Mouse (Mus musculus) forebrain, embryonic 12.5 days (tissue): ENCODE measurements around the gene Fanca. TPM values are rescaled to one million over a fixed set of nuclear protein-coding genes. Genes with fewer than 3 reads are reported as not detected.
A peak's percentile ranks its signal among the peaks of the same experiment; 100 is the strongest.

Source experiments
- ATAC-seq: fragments of 200-750 bp; cut with Nextera tagmentation; 2 replicates; pipeline ENCODE4 v1.8.0; 2017; ENCODE audit warnings: moderate TSS enrichment; ENCODE audit not compliant: low FRiP score
- H3K27ac ChIP-seq: fragments of 300-500 bp; sonication (generic); 2 replicates; pipeline ENCODE4 v1.5.1; 2016; ENCODE audit warnings: mild to moderate bottlenecking
- H3K27me3 ChIP-seq: fragments of 300-500 bp; sonication (generic); 2 replicates; pipeline ENCODE4 v1.6.1; 2016; ENCODE audit warnings: mild to moderate bottlenecking
- H3K36me3 ChIP-seq: fragments of 300-500 bp; sonication (generic); replicated peaks from 2 replicates; pipeline ENCODE4 v1.6.1; 2016; ENCODE audit warnings: mild to moderate bottlenecking
- H3K4me1 ChIP-seq: fragments of 300-500 bp; sonication (generic); 2 replicates; pipeline ENCODE4 v1.6.1; 2016
- H3K4me2 ChIP-seq: fragments of 300-500 bp; sonication (generic); 2 replicates; pipeline ENCODE4 v1.6.1; 2016; ENCODE audit warnings: mild to moderate bottlenecking, moderate library complexity
- H3K4me3 ChIP-seq: fragments of 300-500 bp; sonication (generic); replicated peaks from 2 replicates; pipeline ENCODE4 v1.5.1; 2016; ENCODE audit warnings: mild to moderate bottlenecking
- H3K9ac ChIP-seq: fragments of 300-500 bp; sonication (generic); 2 replicates; pipeline ENCODE4 v1.6.1; 2016; ENCODE audit warnings: mild to moderate bottlenecking
- H3K9me3 ChIP-seq: fragments of 300-500 bp; sonication (generic); 2 replicates; pipeline ENCODE4 v1.6.1; 2016
- WGBS: fragments of 180-500 bp; shearing (Covaris S2); methylation state at CpG from one replicate; pipeline ENCODE4 v1.1.7; 2016; 5-methylcytosine and 5-hydroxymethylcytosine counted together
- polyA plus RNA-seq: library from polyadenylated mRNA; unstranded; fragments of >200 nt; fragmentation: Nextera tagmentation; extraction: Ambion mirVana; gene quantifications from 2 replicates; pipeline ENCODE4 v1.2.1, GENCODE M21; 2016

Fanca gene
- 40.2 and 40.5 TPM in 2 replicates for polyA plus RNA-seq

DNA sequence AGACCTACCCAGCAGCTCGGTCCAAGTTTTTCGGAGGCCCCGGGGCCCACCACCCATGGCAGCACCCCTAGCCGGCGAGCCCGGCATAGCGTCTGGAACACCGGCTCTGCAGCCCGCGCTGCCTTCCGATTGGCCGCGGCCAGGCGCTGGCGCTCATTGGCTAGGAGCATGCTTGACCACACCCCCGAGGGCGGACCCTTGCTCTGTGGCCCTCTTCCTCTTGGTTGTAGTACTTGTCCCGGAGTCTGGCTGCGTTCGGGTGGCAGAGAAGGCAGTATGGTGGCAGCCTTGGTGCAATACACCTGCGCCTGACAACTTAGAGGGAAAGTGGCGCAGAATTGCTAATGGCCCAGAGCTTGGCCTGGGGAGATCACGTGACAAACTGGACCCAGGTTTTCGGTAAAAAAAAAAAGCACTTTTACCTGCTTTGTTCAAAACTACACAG is at the start of gene Fanca:
Gene Fanca, minus strand, starts transcription at position 110 of the 445 bp plus-strand sequence.
- peaks cover 17% of the 10 kb centered on the region for H3K4me1 ChIP-seq
- peak within 1 kb of the TSS; percentile 70 for H3K4me2 ChIP-seq
- H3K27ac ChIP-seq = no peak within 1 kb of the TSS
- H3K4me3 ChIP-seq = peak within 1 kb of the TSS; percentile 60
- under 1% methylated on average over 24 of the region's 24 CpGs for WGBS
- no peaks in the 10 kb centered on the region for H3K9me3 ChIP-seq
- peak within 1 kb of the TSS; percentile 65 for H3K9ac ChIP-seq
- no peaks in the 10 kb centered on the region for H3K27me3 ChIP-seq
- H3K36me3 ChIP-seq = 0 out of 2 replicates have a peak, but pooled peaks cover under 1% of the 10 kb centered on the region
- peak; percentile 99 for ATAC-seq

DNA sequence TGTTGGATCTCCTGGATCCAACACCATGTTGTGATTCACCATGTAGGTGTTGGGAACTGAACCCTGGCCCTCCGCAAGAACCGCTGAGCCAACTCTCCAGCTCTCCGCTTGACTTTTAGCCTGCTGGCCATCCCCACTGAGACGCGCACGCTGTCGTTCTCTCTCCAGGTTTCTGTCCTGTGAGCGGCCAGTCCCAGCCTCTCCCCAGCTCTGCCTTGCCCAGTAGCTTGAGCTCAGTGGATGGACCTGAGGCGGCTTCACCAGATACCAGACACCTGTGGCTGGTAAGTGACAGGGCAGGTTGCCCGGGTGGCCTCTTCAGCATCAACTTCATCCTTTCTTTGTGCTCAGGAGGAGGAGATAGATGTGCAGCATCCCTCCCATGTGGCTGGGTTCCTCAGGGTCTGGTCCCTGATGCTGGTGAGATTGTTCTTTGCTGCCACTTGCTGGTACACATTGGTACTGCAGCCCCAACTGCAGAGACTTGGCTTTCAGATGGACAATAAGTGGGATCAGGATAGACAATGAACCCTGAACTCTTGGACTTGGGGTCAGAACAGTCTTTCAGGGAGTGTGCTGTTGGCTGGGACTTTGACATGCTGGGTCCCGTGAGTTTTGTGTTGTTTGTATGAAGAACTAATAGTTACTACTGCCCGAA is 42.8 kb upstream of the Fanca start:
- peak; percentile 80 for ATAC-seq
- Histone ChIP-seq H3K36me3 (peaks cover 34% of the 10 kb centered on the region), H3K4me3 (no peak overlapping the region), H3K27me3 (no peaks in the 10 kb centered on the region), H3K4me2 (no peak overlapping the region), H3K4me1 (no peaks in the 10 kb centered on the region), H3K9me3 (no peaks in the 10 kb centered on the region), H3K27ac (peak overlapping the region; percentile 51; the same call in 1 of the 2 replicates), H3K9ac (no peak overlapping the region)
- 42% methylated on average over 12 of the region's 12 CpGs for WGBS

DNA sequence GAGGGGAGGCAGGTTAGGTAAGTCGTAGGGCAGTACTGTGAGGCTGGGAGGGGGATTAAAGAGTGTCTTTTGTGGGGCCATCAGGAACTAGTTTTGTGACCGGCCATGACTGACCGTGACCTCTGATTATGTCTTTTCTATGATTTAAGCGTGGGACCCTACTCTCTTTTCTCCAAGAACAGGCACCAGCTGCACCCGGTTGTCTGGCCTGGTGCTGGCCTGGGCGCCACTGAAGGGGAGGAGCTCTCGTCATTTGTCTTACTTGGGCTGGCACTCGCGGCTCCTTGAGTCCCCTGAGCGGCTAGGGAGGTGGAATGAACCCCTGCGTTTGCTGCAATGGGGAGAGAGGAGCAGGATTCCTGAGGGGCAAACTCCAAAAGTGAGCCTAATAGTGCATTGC is 34.8 kb upstream of the Fanca start:
- Histone ChIP-seq H3K4me1 (peaks cover 10% of the 10 kb centered on the region), H3K4me3 (no peak overlapping the region), H3K27ac (no peak overlapping the region), H3K9me3 (no peaks in the 10 kb centered on the region), H3K36me3 (peaks cover 18% of the 10 kb centered on the region), H3K9ac (no peak overlapping the region), H3K27me3 (no peaks in the 10 kb centered on the region), H3K4me2 (no peak overlapping the region)
- no peak for ATAC-seq
- WGBS = 54% methylated on average over 11 of the region's 11 CpGs

DNA sequence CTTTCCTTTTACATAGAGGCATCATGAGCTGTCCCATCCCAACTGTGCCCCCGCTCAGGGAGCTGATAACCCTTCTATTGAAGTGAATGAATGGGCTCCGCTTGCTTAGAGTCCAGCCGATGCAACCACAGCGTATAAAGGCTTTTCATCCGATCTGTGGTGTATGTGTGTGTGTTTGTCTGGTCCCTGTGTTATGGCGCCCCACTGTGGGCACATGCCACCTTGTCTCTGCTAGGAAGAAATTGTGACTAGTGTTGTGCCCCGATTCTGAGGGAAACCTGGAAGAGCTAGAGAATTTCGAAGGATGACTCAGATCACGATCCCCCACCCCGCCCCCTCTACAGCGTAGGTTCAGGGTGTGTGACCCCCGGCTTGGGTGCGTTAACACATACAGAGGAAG is 34.4 kb upstream of the Fanca start:
- 55% methylated on average over 13 of the region's 13 CpGs for WGBS
- Histone ChIP-seq H3K36me3 (peaks cover 18% of the 10 kb centered on the region), H3K4me3 (no peak overlapping the region), H3K9me3 (no peaks in the 10 kb centered on the region), H3K4me1 (peaks cover 14% of the 10 kb centered on the region), H3K9ac (no peak overlapping the region), H3K27me3 (no peaks in the 10 kb centered on the region), H3K27ac (no peak overlapping the region), H3K4me2 (no peak overlapping the region)
- ATAC-seq = no peak

DNA sequence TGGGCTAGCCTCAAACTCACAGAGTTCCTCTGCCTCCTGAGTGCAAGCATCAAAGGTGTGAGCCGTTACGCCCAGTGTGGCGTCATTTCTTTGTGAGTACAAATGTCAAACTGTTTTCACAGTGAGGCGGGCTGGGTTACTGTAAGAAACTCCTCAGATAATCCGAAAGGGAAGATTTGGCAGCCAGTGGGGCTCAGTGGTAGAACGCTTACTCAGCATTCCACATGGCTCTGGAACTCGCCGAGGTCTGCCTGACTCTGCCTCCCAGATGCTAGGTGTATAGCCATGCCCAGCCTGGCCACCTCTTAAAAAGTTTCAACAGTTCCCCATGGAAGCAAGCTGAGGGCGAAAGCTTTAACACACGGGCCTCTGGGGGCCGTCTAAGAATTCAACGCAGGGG is 33.7 kb upstream of the Fanca start:
- Histone ChIP-seq H3K27ac (no peak overlapping the region), H3K9me3 (no peaks in the 10 kb centered on the region), H3K9ac (no peak overlapping the region), H3K27me3 (no peaks in the 10 kb centered on the region), H3K4me3 (no peak overlapping the region), H3K36me3 (peaks cover 12% of the 10 kb centered on the region), H3K4me1 (peaks cover 14% of the 10 kb centered on the region), H3K4me2 (no peak overlapping the region)
- WGBS = 87% methylated on average over 12 of the region's 12 CpGs
- no peak for ATAC-seq

DNA sequence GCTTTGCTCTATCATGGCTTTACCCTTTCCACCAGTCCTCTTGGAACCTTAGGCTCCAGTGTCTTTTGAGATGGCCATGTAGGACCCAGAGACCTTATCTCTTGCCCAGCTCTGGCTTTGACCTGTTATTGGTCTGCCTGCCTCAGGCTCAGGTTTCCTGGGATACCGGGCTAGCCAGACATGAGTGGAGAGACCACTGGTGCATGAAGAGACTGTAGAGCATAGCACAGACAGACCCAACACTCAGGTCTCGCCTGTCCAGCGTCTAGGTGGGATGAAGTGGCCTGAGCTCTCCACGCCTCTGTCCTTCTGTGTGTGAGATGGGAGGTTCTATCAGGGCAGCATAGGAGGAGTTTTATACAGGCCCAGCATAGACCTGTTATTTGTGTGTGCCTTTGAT is 30.7 kb upstream of the Fanca start:
- H3K36me3 ChIP-seq = 0 out of 2 replicates have a peak, but pooled peaks cover 3% of the 10 kb centered on the region
- H3K4me1 ChIP-seq = peaks cover 14% of the 10 kb centered on the region
- no peak overlapping the region for H3K27ac ChIP-seq
- H3K27me3 ChIP-seq = no peaks in the 10 kb centered on the region
- 88% methylated on average over 4 of the region's 4 CpGs for WGBS
- H3K4me3 ChIP-seq = no peak overlapping the region
- no peak overlapping the region for H3K9ac ChIP-seq
- no peak for ATAC-seq
- H3K9me3 ChIP-seq = no peaks in the 10 kb centered on the region
- H3K4me2 ChIP-seq = no peak overlapping the region

DNA sequence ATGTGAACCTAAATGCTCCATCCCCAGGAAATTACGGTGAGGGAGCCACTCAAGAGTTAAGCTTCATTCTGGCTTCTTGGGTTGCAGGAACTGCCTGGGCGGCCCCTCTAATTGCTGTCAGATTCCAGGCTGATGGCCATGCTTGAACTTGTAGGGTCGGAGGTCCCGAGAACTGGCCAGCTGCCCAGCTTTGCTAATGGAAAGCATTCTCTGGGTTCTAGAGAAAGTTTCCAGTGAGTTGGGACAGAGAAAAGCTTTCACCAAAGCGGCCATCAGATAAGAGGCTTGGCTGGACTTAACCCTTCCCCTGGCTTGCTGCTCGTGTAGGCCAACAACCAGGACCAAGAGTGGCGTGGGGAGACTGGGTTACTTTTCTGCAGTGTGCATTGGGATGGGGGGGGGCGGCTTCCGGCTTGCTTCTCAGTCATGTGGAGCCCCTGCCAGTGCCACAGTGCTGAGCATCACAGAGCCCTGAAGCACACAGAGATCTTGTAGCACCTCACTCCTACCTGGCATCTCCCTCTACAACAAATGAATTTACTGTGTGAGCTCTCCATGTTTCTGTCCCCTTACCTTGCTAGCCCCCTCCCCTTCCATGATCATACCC is 30.0 kb upstream of the Fanca start:
- Histone ChIP-seq H3K36me3 (0 out of 2 replicates have a peak, but pooled peaks cover 3% of the 10 kb centered on the region), H3K27me3 (no peaks in the 10 kb centered on the region), H3K9ac (no peak overlapping the region), H3K4me2 (no peak overlapping the region), H3K4me1 (peaks cover 12% of the 10 kb centered on the region), H3K27ac (no peak overlapping the region), H3K4me3 (no peak overlapping the region), H3K9me3 (no peaks in the 10 kb centered on the region)
- 66% methylated on average over 9 of the region's 9 CpGs for WGBS
- ATAC-seq = no peak

DNA sequence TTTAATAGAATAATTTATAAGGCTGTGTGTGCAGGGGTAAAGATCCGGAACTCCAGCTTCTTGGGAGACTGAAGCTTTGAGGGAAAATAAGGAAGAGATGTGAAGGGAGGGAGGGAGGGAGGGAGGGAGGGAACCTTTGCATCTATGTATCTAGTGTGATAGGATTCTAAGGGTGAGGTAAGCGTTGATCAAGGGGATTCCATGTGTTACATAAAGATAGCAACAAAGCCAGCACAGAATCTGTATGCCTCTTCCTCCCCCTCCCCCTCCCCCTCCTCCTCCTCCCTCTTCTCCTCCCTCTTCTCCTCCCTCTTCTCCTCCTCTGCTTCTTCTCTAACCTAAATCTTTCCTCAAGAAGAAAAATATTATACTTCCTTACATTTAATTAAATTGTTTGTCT is 28.9 kb upstream of the Fanca start:
- no peak overlapping the region for H3K4me2 ChIP-seq
- H3K36me3 ChIP-seq = 0 out of 2 replicates have a peak, but pooled peaks cover 3% of the 10 kb centered on the region
- no peaks in the 10 kb centered on the region for H3K27me3 ChIP-seq
- WGBS = 85% methylated on average over 2 of the region's 2 CpGs
- no peaks in the 10 kb centered on the region for H3K9me3 ChIP-seq
- H3K4me3 ChIP-seq = no peak overlapping the region
- no peak overlapping the region for H3K27ac ChIP-seq
- no peak overlapping the region for H3K9ac ChIP-seq
- no peak for ATAC-seq
- peaks cover 4% of the 10 kb centered on the region; the same call in 1 of the 2 replicates for H3K4me1 ChIP-seq

DNA sequence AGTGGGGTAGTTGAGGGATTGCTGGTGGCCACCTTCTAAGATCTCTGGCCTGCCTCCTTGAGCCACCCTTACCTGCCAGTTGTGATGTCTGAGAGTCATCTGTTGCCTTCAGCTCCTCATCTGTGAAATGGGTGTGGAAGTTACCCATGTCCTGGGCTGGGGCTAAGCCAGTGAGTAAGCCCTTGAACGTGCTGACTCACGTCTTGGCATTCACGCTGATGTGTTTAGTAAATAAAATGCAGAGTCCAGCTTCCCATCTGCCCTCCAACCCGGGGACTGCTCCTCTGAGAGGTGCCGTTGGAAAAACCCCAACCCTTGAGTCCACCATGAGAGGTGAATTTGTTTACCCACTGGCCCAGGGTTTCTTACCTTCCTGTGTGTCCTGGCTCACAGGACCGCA is 27.5 kb upstream of the Fanca start:
- H3K9ac ChIP-seq = no peak overlapping the region
- no peak for ATAC-seq
- 92% methylated on average over 6 of the region's 6 CpGs for WGBS
- 0 out of 2 replicates have a peak, but pooled peaks cover 3% of the 10 kb centered on the region for H3K36me3 ChIP-seq
- H3K4me1 ChIP-seq = peaks cover 4% of the 10 kb centered on the region; the same call in 1 of the 2 replicates
- H3K4me2 ChIP-seq = no peak overlapping the region
- no peak overlapping the region for H3K27ac ChIP-seq
- H3K27me3 ChIP-seq = no peaks in the 10 kb centered on the region
- no peaks in the 10 kb centered on the region for H3K9me3 ChIP-seq
- H3K4me3 ChIP-seq = no peak overlapping the region

DNA sequence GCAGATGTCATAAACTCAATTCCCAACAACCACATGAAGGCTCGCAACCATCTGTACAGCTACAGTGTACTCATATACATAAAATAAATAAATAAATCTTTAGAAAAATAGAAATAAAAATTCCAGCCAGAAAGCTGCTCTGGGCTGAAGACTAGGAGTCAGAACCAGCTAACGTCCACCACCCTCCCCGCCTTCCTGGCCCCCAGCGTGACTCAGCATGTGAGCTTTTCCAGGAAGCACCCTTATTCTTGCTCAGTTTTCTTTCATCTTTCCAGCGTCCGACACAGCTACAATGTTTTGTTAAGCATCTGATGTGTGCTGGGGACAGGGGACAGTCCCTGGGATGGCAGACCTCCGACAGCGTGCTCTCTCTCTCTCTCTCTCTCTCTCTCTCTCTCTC is 26.8 kb upstream of the Fanca start:
- H3K9ac ChIP-seq = no peak overlapping the region
- WGBS = 91% methylated on average over 8 of the region's 8 CpGs
- H3K27ac ChIP-seq = no peak overlapping the region
- H3K4me2 ChIP-seq = no peak overlapping the region
- H3K27me3 ChIP-seq = no peaks in the 10 kb centered on the region
- 0 out of 2 replicates have a peak, but pooled peaks cover under 1% of the 10 kb centered on the region for H3K36me3 ChIP-seq
- no peaks in the 10 kb centered on the region for H3K9me3 ChIP-seq
- H3K4me1 ChIP-seq = peaks cover 4% of the 10 kb centered on the region; the same call in 1 of the 2 replicates
- no peak for ATAC-seq
- H3K4me3 ChIP-seq = no peak overlapping the region

DNA sequence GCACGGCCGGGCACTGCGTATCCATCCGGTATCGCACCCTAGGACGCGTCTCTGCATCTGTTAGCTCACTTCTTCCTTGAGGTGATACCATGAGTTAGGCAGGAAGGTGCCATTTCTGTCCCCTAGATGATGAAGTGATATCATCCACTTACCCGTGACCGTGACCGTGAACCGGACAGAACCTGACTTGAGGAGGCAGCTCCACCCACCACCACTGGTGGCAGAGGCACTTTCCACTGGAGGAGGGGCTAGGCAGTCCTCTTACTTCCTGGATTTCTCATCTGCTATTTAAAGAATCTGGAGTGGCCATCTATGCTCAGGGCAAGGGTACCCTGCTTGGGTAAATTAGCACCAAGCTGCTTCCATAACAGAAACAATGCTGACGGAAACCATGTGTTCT is 25.0 kb upstream of the Fanca start:
- no peak overlapping the region for H3K9ac ChIP-seq
- H3K36me3 ChIP-seq = 0 out of 2 replicates have a peak, but pooled peaks cover 3% of the 10 kb centered on the region
- 92% methylated on average over 12 of the region's 12 CpGs for WGBS
- ATAC-seq = no peak
- H3K4me3 ChIP-seq = no peak overlapping the region
- H3K9me3 ChIP-seq = no peaks in the 10 kb centered on the region
- no peak overlapping the region for H3K27ac ChIP-seq
- no peaks in the 10 kb centered on the region for H3K27me3 ChIP-seq
- no peak overlapping the region for H3K4me2 ChIP-seq
- H3K4me1 ChIP-seq = peaks cover 4% of the 10 kb centered on the region; the same call in 1 of the 2 replicates

DNA sequence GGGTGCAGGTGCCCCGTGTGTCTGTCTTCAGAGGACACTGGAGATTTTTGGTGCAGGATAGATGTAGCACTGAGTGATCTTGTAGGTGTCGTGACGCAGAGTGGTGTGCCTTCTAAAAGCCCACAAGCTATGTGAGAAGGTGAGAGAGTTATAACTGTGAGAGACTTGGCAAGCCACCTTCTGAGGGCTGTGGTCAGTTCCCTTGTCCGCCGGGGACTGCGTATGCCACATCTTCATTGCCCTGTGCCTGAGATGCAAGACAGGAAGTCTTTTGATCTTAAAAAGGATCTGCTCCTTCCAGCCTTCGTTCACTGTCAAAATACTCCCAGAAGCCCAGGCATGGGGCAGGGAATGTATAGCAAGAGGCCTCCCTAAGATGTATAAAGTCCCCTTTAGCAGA is 24.5 kb upstream of the Fanca start:
- H3K4me2 ChIP-seq = no peak overlapping the region
- 0 out of 2 replicates have a peak, but pooled peaks cover 3% of the 10 kb centered on the region for H3K36me3 ChIP-seq
- H3K9ac ChIP-seq = no peak overlapping the region
- no peak overlapping the region for H3K27ac ChIP-seq
- no peaks in the 10 kb centered on the region for H3K9me3 ChIP-seq
- no peak overlapping the region for H3K4me3 ChIP-seq
- H3K27me3 ChIP-seq = no peaks in the 10 kb centered on the region
- H3K4me1 ChIP-seq = peaks cover under 1% of the 10 kb centered on the region; the same call in 1 of the 2 replicates
- 88% methylated on average over 7 of the region's 7 CpGs for WGBS
- ATAC-seq = no peak
